Mouse (Mus musculus): ENCODE measurements at regions not wholly inside any gene's neighbourhood (a gene's known extent, or its start where the extent isn't known, plus 50 kb on each side); places are given as distances from the start of the nearest gene placed in this dataset.

- DNase-seq: no peak
Measured at GRCm38 (mm10) chr11:24226755-24227154, 148.9 kb downstream of the Bcl11a start.

- DNase-seq: no peak
Measured at GRCm38 (mm10) chr11:24233376-24233775, 155.5 kb downstream of the Bcl11a start.

GRCm38 (mm10) chr11:24233821-24234220 lies 156.0 kb downstream of the Bcl11a start:
- DNase-seq: no peak

- no peak for DNase-seq
Measured at GRCm38 (mm10) chr11:24234422-24234821, 156.6 kb downstream of the Bcl11a start.

- no peak for DNase-seq
Measured at GRCm38 (mm10) chr11:24235326-24235725, 157.5 kb downstream of the Bcl11a start.

GRCm38 (mm10) chr11:24239631-24240030 lies 161.8 kb downstream of the Bcl11a start:
- no peak for DNase-seq

GRCm38 (mm10) chr11:24242096-24242495 lies 164.2 kb downstream of the Bcl11a start:
- no peak for DNase-seq

- no peak for DNase-seq
Measured at GRCm38 (mm10) chr11:24242888-24243287, 165.0 kb downstream of the Bcl11a start.

GRCm38 (mm10) chr11:24245390-24245789 lies 167.5 kb downstream of the Bcl11a start:
- no peak for DNase-seq

- no peak for DNase-seq
Measured at GRCm38 (mm10) chr11:24246314-24246713, 168.5 kb downstream of the Bcl11a start.

GRCm38 (mm10) chr11:24247285-24247684 lies 169.4 kb downstream of the Bcl11a start:
- DNase-seq: no peak

- DNase-seq: no peak
Measured at GRCm38 (mm10) chr11:24251516-24251915, 173.7 kb downstream of the Bcl11a start.

GRCm38 (mm10) chr11:24255201-24256060 lies 177.6 kb downstream of the Bcl11a start:
- DNase-seq: no peak

GRCm38 (mm10) chr11:24257741-24258140 lies 179.9 kb downstream of the Bcl11a start:
- DNase-seq: no peak

- DNase-seq: no peak
Measured at GRCm38 (mm10) chr11:24258340-24258739, 180.5 kb downstream of the Bcl11a start.

- DNase-seq: no peak
Measured at GRCm38 (mm10) chr11:24259668-24260067, 181.8 kb downstream of the Bcl11a start.

- no peak for DNase-seq
Measured at GRCm38 (mm10) chr11:24269046-24269445, 191.2 kb downstream of the Bcl11a start.

GRCm38 (mm10) chr11:24281628-24282027 lies 203.8 kb downstream of the Bcl11a start:
- DNase-seq: no peak

GRCm38 (mm10) chr11:24282556-24282955 lies 204.7 kb downstream of the Bcl11a start:
- no peak for DNase-seq

GRCm38 (mm10) chr11:24286129-24287108 lies 208.6 kb downstream of the Bcl11a start:
- DNase-seq: no peak

GRCm38 (mm10) chr11:24293209-24293608 lies 215.4 kb downstream of the Bcl11a start:
- DNase-seq: no peak

- DNase-seq: no peak
Measured at GRCm38 (mm10) chr11:24293860-24294531, 216.1 kb downstream of the Bcl11a start.
